Mouse (Mus musculus) CD8-positive naive resting alpha-beta T cell, adult 57 days (primary cell): ENCODE data around the gene Upk1b. TPM values are rescaled to one million over a fixed set of nuclear protein-coding genes. Genes with fewer than 3 reads are reported as not detected.

Source experiments
- total RNA-seq: library from RNA; stranded (reverse); gene quantifications from one replicate; pipeline ENCODE4 v1.2.4, GENCODE M21; 2023

Gene Upk1b
- total RNA-seq = not detected

DNA sequence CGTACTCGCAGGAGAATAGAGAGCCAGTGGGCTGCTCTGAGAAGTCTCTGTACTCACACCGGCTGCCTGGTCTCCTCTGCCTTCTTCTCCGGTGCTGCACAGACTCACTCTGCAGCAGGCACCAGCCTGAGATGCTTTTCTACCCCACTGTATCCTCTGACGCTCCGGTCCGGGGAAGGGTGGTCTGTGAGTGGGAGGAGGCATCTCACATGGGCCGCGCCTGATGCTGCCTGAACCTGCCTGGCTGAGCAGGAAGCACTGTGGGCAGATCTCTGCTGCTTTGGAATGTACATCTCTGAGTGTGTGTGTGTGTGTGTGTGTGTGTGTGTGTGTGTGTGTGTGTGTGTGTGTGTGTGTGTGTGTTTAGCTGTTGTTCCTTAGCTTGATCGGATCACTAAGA is at the start of gene Upk1b:
TSS of gene Upk1b (minus strand) at position 238 of the 400 bp plus-strand sequence.

GRCm38 (mm10) chr16:38828649-38829048 is 28.5 kb upstream of the Upk1b start, which contains the start of gene 4930435E12Rik:
Gene 4930435E12Rik (minus strand): TSS chr16:38828749.

DNA sequence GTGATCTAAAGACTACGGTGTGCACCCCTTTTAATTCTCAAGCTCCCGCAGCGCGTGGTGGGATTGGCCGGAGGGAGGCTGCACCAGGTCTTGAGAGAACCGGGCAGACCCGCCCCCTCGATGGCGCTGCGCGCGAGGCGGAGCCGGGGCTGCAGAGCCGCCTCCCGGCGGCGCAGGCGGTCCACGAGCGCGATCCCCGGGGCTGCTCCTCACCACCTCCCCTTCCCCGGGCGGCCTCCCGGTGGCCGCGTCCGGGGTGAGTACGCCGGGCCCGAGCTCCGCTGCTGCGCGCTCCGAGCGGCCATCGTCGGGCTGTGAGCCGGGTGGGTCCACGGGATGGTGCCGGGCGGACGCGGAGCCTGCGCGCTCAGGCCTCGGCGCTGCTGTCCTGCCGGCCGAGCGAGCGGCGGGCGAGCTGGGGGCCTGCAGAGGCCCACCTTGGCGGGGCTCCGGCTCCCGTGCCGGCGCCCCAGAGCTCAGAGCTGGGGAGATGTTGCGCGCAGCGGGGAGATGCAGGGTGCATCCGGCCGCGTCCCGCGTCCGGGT is 57.9 kb downstream of the Upk1b start, which contains the start of gene B4galt4:
TSS of gene B4galt4 (plus strand) at position 152 of the 546 bp plus-strand sequence.

Other genes with a start within 250 kb of the Upk1b start
- gene Tmem39a, start 241.6 kb downstream of the Upk1b start, total RNA-seq = 50.6 TPM
- gene Arhgap31, start 87.1 kb downstream of the Upk1b start, total RNA-seq = 9.8 TPM
- gene B4galt4, start 58.1 kb downstream of the Upk1b start, total RNA-seq = 0.86 TPM
- not detected for gene 4930435E12Rik, start 28.4 kb upstream of the Upk1b start, total RNA-seq
- not detected for gene Igsf11, start 92.3 kb upstream of the Upk1b start, total RNA-seq